Mouse (Mus musculus) cerebellum, adult 2 months (tissue): ENCODE data around the gene Rplp2. TPM values are rescaled to one million over a fixed set of nuclear protein-coding genes. Genes with fewer than 3 reads are reported as not detected.

ENCODE experiments used
- DNase-seq, 2 experiments: peaks; one replicate each; pipeline ENCODE4 v3.0.0; 2021
- H3K27ac ChIP-seq: fragments of 200-500 bp; 2 replicates; pipeline ENCODE4 v1.5.1; 2012; ENCODE audit warnings: low read length, control low read depth, inconsistent platforms; ENCODE audit not compliant: insufficient read depth
- H3K27me3 ChIP-seq: fragments of 200-500 bp; 2 replicates; pipeline ENCODE4 v1.6.1; 2012; ENCODE audit warnings: inconsistent platforms, mild to moderate bottlenecking, low read length, moderate library complexity; ENCODE audit not compliant: control insufficient read depth, insufficient read depth
- H3K4me1 ChIP-seq: fragments of 200-500 bp; 2 replicates; pipeline ENCODE4 v1.6.1; 2011; ENCODE audit warnings: low read length; ENCODE audit not compliant: control insufficient read depth, insufficient read depth
- H3K4me3 ChIP-seq: fragments of 200-500 bp; replicated peaks from 2 replicates; pipeline ENCODE3; 2011; ENCODE audit warnings: mild to moderate bottlenecking, low read depth, low read length, control low read depth; ENCODE audit not compliant: insufficient read depth
- CTCF ChIP-seq: fragments of 200-500 bp; IDR thresholded peaks from 2 replicates; pipeline ENCODE4 v1.5.1; 2011; ENCODE audit warnings: low read depth, mild to moderate bottlenecking, control low read depth, low read length, moderate library complexity, borderline replicate concordance; ENCODE audit not compliant: insufficient read depth
- POLR2A ChIP-seq: fragments of 200-500 bp; IDR thresholded peaks from 2 replicates; pipeline ENCODE4 v1.6.1; 2011; ENCODE audit warnings: low read length, control low read depth, borderline replicate concordance; ENCODE audit not compliant: insufficient read depth
- WGBS: fragments of 180-500 bp; shearing (Covaris S2); methylation state at CpG from one replicate; pipeline ENCODE4 v1.1.7; 2018; 5-methylcytosine and 5-hydroxymethylcytosine counted together
- polyA plus RNA-seq: library from polyadenylated mRNA; depleted of rRNA; stranded (reverse); fragments of >200 nt; gene quantifications from 2 replicates; pipeline ENCODE4 v1.2.3, GENCODE M21; 2012

The Rplp2 gene
- polyA plus RNA-seq, 1 experiment: 571 TPM

DNA sequence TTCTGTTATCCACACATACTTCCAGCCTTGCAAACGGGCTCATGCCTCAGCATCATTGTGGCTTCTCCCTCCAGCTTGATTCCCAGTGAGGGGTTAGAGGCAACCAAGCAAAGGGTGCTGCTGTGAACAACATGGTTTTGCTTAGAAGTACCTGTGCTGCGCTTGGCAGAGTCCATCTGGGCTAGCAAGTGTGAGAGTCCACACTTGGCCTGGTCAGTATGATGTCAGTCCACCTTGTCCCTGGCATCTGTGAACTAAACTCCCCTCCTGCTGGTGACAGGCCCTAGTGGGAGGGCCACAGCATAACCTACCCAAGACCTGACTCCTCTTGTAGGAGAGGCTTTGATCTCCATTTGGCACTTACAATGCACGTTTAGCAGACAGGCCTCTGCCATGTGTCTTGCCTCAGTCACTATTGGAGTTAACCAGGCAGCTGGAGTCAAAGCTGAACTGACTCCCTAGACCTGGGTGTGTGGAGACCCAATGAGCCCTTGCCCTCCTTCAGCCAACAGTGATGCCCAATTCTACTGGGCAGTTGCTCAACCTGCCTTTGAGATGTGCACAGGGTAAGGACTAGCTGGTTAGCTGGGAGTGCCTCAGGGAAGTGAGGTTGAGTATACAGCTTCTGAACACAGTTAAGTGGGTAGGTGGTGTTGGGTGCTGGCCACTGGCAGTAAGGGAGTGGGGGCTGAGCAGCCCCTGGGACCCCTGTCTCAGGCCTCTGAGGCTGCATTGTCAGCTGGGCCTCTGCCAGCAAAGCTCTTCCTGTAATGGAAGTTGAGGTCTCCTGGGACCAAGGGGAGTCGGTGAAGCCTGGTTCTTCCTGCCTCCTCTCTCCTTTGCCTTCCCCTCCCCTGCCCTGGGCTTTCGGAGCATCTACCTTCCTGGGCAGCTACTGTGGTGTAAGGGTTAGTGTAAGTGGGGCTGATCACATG, 37.3 kb downstream of the Rplp2 start:
- no peak for TF ChIP-seq CTCF
- TF ChIP-seq POLR2A: peak; percentile 33; the same call in 1 of the 2 replicates
- 18% methylated on average over 5 of the region's 5 CpGs for WGBS
- peak overlapping the region; percentile 82 for H3K4me3 ChIP-seq
- peak overlapping the region; percentile 87 for H3K27ac ChIP-seq
- no peaks in the 10 kb centered on the region for H3K27me3 ChIP-seq
- H3K4me1 ChIP-seq: peaks cover 43% of the 10 kb centered on the region
- peak; percentile 70 to 72 for DNase-seq

GRCm38 (mm10) chr7:141485186-141485585, 38.0 kb downstream of the Rplp2 start:
- TF ChIP-seq POLR2A: no peak
- peaks cover 50% of the 10 kb centered on the region for H3K4me1 ChIP-seq
- DNase-seq: no peak
- H3K4me3 ChIP-seq: peak overlapping the region; percentile 82
- H3K27ac ChIP-seq: peak overlapping the region; percentile 87
- WGBS: 14% methylated on average over 2 of the region's 2 CpGs
- no peaks in the 10 kb centered on the region for H3K27me3 ChIP-seq

DNA sequence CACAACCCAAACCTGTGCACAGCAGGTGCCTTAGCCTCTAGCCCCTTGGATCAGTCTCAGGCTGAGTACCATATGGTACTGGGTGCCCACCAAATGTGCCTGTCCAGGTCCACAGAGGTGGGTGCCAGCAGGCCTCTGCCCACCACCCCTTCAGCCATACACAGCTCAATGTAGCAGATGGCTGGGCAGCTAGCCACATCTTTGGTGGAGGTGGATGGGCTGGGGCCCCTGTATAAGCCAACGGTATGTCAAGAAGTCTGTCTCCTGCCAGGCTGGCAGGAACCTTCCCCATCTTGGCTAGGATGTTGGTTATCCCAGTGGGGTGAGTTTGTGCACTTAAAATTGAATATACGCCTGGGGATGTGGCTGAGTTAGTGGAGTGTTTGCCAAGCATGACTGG, 38.4 kb downstream of the Rplp2 start:
- 6% methylated on average over 2 of the region's 2 CpGs for WGBS
- TF ChIP-seq POLR2A (no peak), CTCF (no peak)
- DNase-seq: peak; percentile 96 to 98

GRCm38 (mm10) chr7:141486239-141486638, 39.1 kb downstream of the Rplp2 start:
- no peak for DNase-seq
- TF ChIP-seq CTCF: no peak
- no peak for TF ChIP-seq POLR2A
- 8% methylated on average over 1 of the region's 1 CpGs for WGBS
- Histone ChIP-seq H3K27ac (peak overlapping the region; percentile 87), H3K27me3 (no peaks in the 10 kb centered on the region), H3K4me3 (peak overlapping the region; percentile 3), H3K4me1 (peaks cover 56% of the 10 kb centered on the region)

More for the DNA sequence above, 38.4 kb downstream of the Rplp2 start:
- Histone ChIP-seq H3K4me3 (peak overlapping the region; percentile 5), H3K27me3 (no peaks in the 10 kb centered on the region), H3K27ac (peak overlapping the region; percentile 87), H3K4me1 (peaks cover 52% of the 10 kb centered on the region)

DNA sequence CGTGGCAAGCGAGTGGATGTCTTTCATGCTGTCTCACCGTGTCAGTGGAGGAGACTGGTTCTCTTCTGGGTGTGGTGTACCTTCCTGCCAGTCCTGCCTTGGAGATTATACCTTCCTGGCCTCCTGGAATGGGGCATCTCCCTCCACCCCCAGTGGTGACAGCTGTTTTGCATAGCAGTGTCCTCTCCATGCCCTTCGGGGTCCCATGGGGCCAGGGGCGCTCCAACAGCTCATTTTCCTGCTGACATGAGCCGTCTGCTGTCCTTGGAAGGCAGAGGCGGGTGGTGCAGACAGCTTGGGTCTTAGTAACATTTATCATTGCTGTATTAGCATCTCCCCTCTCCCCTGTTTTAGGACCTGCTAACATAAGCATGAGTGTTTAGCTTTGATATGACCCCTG, 40.0 kb downstream of the Rplp2 start:
- TF ChIP-seq CTCF (no peak), POLR2A (no peak)
- peak in 1 of 2 experiments; percentile 42 for DNase-seq
- 28% methylated on average over 7 of the region's 7 CpGs for WGBS

DNA sequence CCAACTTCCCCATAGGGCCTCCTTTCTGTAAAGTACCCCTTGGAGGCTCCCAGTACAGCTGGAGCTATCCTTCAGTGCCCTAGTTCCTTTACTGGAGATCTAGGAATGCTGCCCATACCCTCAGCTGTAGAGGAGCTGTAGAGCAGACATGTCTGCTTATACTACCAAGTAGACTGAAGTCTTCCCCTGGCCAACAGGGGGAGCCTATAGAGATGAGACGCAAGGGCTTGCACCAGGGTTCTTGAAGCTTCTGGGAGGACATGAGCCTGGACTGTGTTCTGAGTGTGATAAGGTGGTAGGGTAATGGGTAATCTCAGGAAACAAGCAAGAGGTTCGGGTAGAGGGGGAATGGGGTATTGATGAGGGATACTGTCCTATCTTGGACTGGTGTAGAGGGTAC, 44.0 kb downstream of the Rplp2 start:
- WGBS: 85% methylated on average over 2 of the region's 2 CpGs
- no peak for TF ChIP-seq POLR2A
- TF ChIP-seq CTCF: no peak

More for the DNA sequence above, 40.0 kb downstream of the Rplp2 start:
- Histone ChIP-seq H3K27me3 (no peaks in the 10 kb centered on the region), H3K4me1 (peaks cover 65% of the 10 kb centered on the region), H3K27ac (peak overlapping the region; percentile 87), H3K4me3 (peak overlapping the region; percentile 16)

DNA sequence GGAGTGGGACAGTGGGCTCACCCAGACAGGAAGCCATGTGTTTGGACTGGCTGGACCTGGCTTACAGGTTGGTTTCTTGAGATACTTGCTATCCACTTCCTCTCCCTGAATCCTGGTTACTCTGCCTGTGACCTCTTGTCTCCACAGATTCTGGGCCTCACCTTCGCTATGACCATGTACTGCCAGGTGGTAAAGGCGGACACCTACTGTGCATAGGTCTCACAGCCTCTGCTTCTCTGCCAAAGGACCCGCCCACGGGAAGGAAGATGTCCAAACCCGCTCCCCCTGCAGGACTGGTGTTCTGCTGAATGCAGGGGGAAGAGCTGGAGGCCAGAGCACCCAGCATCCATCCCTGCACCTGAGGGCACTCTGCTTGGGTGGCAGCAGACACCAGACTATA, 45.6 kb downstream of the Rplp2 start:
- DNase-seq: peak; percentile 76 to 81
- WGBS: 9% methylated on average over 5 of the region's 5 CpGs
- TF ChIP-seq POLR2A (0 out of 2 replicates have a peak, but pooled peaks have one; percentile 25), CTCF (no peak)
- Histone ChIP-seq H3K4me1 (peaks cover 87% of the 10 kb centered on the region), H3K27ac (peak overlapping the region; percentile 19), H3K27me3 (no peaks in the 10 kb centered on the region), H3K4me3 (no peak overlapping the region)

More for the DNA sequence above, 44.0 kb downstream of the Rplp2 start:
- no peak overlapping the region for H3K4me3 ChIP-seq
- H3K4me1 ChIP-seq: peaks cover 87% of the 10 kb centered on the region
- no peak overlapping the region for H3K27ac ChIP-seq
- no peak for DNase-seq
- H3K27me3 ChIP-seq: no peaks in the 10 kb centered on the region

DNA sequence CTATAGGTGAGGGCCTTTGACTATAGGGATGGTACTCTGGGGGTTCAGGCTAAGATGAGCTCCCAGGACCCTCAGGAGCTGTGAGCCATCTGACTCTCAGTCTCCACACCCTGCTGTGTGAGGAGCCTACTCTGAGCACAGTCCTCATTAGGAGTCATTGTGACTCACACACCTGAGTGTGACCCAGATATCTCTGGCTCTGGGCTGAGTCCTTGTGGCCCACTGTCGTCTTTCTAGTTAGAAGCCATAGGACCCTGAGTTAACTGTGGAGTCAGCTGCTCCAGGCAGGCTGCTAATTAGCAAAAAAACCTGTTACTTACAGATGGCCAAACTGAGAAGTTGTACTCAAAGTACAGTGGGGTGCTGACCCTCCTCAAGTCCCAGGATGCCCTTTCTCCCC, 46.6 kb downstream of the Rplp2 start:
- Histone ChIP-seq H3K4me1 (peaks cover 85% of the 10 kb centered on the region), H3K27me3 (no peaks in the 10 kb centered on the region), H3K4me3 (no peak overlapping the region), H3K27ac (peak overlapping the region; percentile 12; the same call in 1 of the 2 replicates)
- peak; percentile 48 to 62 for DNase-seq
- TF ChIP-seq POLR2A: no peak
- no peak for TF ChIP-seq CTCF
- WGBS: 7% methylated on average over 1 of the region's 1 CpGs
